Mouse (Mus musculus) intestine, embryonic 16.5 days (tissue): ENCODE results near the gene Ctsf. TPM values are rescaled to one million over a fixed set of nuclear protein-coding genes. Genes with fewer than 3 reads are reported as not detected.
A peak's percentile ranks its signal among the peaks of the same experiment; 100 is the strongest.

Experiments used
- ATAC-seq: fragments of 200-750 bp; cut with Nextera tagmentation; 2 replicates; pipeline ENCODE4 v1.8.0; 2017; ENCODE audit warnings: moderate TSS enrichment, moderate library complexity
- H3K27ac ChIP-seq: fragments of 300-500 bp; sonication (generic); 2 replicates; pipeline ENCODE4 v1.5.1; 2014; ENCODE audit warnings: mild to moderate bottlenecking, low read length
- H3K27me3 ChIP-seq: fragments of 300-500 bp; sonication (generic); replicated peaks from 2 replicates; pipeline ENCODE4 v1.6.1; 2014; ENCODE audit warnings: low read length, control low read depth, mixed read lengths; ENCODE audit not compliant: control insufficient read depth, insufficient read depth
- H3K36me3 ChIP-seq: fragments of 300-500 bp; sonication (generic); 2 replicates; pipeline ENCODE4 v1.6.1; 2014; ENCODE audit warnings: low read length, control low read depth; ENCODE audit not compliant: control insufficient read depth, insufficient read depth
- H3K4me1 ChIP-seq: fragments of 300-500 bp; sonication (generic); 2 replicates; pipeline ENCODE4 v1.6.1; 2014; ENCODE audit warnings: low read length, control low read depth, mixed read lengths; ENCODE audit not compliant: control insufficient read depth, insufficient read depth
- H3K4me2 ChIP-seq: fragments of 300-500 bp; sonication (generic); 2 replicates; pipeline ENCODE4 v1.6.1; 2014; ENCODE audit warnings: low read depth, low read length, control low read depth
- H3K4me3 ChIP-seq: fragments of 300-500 bp; sonication (generic); 2 replicates; pipeline ENCODE4 v1.5.1; 2014; ENCODE audit warnings: mild to moderate bottlenecking, low read length
- H3K9ac ChIP-seq: fragments of 300-500 bp; sonication (generic); 2 replicates; pipeline ENCODE4 v1.6.1; 2014; ENCODE audit warnings: low read depth, low read length
- H3K9me3 ChIP-seq: fragments of 300-500 bp; sonication (generic); 2 replicates; pipeline ENCODE4 v1.6.1; 2016; ENCODE audit warnings: low read length, control low read depth; ENCODE audit not compliant: control insufficient read depth
- WGBS: fragments of 180-500 bp; shearing (Covaris S2); extraction: QIAGEN DNeasy Blood & Tissue Kit; methylation state at CpG from one replicate; pipeline ENCODE4 v1.1.7; 2014; 5-methylcytosine and 5-hydroxymethylcytosine counted together
- polyA plus RNA-seq: library from polyadenylated mRNA; unstranded; fragments of >200 nt; fragmentation: Nextera tagmentation; extraction: Ambion mirVana; gene quantifications from 2 replicates; pipeline ENCODE4 v1.2.1, GENCODE M21; 2015

Ctsf gene
- polyA plus RNA-seq, 1 experiment from 2014 or later, result 26.3 TPM

GRCm38 (mm10) chr19:4842611-4843010 is 12.3 kb upstream of the Ctsf start:
- peaks cover 9% of the 10 kb centered on the region; the same call in 1 of the 2 replicates for H3K27me3 ChIP-seq
- no peak overlapping the region for H3K4me3 ChIP-seq
- no peak for ATAC-seq
- H3K4me2 ChIP-seq, result no peak overlapping the region
- no peaks in the 10 kb centered on the region for H3K36me3 ChIP-seq
- peaks cover 11% of the 10 kb centered on the region for H3K4me1 ChIP-seq
- H3K9ac ChIP-seq, result no peak overlapping the region
- H3K9me3 ChIP-seq, result no peaks in the 10 kb centered on the region
- WGBS, result 67% methylated on average over 2 of the region's 2 CpGs
- no peak overlapping the region for H3K27ac ChIP-seq

GRCm38 (mm10) chr19:4845846-4846245 is 9.1 kb upstream of the Ctsf start:
- Histone ChIP-seq H3K36me3 (no peaks in the 10 kb centered on the region), H3K27me3 (peaks cover 3% of the 10 kb centered on the region; the same call in 1 of the 2 replicates), H3K27ac (no peak overlapping the region), H3K9me3 (no peaks in the 10 kb centered on the region), H3K4me2 (no peak overlapping the region), H3K4me3 (no peak overlapping the region), H3K4me1 (no peaks in the 10 kb centered on the region), H3K9ac (no peak overlapping the region)
- 59% methylated on average over 2 of the region's 2 CpGs for WGBS
- ATAC-seq, result no peak

- H3K27me3 ChIP-seq, result 0 out of 2 replicates have a peak, but pooled peaks cover 1% of the 10 kb centered on the region
- no peak overlapping the region for H3K27ac ChIP-seq
- no peak for ATAC-seq
- H3K4me2 ChIP-seq, result no peak overlapping the region
- 29% methylated on average over 7 of the region's 7 CpGs for WGBS
- H3K4me1 ChIP-seq, result no peaks in the 10 kb centered on the region
- no peaks in the 10 kb centered on the region for H3K9me3 ChIP-seq
- H3K9ac ChIP-seq, result no peak overlapping the region
- H3K36me3 ChIP-seq, result no peaks in the 10 kb centered on the region
- H3K4me3 ChIP-seq, result no peak overlapping the region
Observed at GRCm38 (mm10) chr19:4847490-4847889, 7.4 kb upstream of the Ctsf start.

GRCm38 (mm10) chr19:4849800-4850199 is 5.1 kb upstream of the Ctsf start:
- peaks cover 4% of the 10 kb centered on the region; the same call in 1 of the 2 replicates for H3K4me1 ChIP-seq
- no peaks in the 10 kb centered on the region for H3K9me3 ChIP-seq
- 0 out of 2 replicates have a peak, but pooled peaks cover 3% of the 10 kb centered on the region for H3K27me3 ChIP-seq
- H3K9ac ChIP-seq, result no peak overlapping the region
- 45% methylated on average over 4 of the region's 4 CpGs for WGBS
- no peak overlapping the region for H3K4me2 ChIP-seq
- no peak overlapping the region for H3K4me3 ChIP-seq
- ATAC-seq, result no peak
- H3K36me3 ChIP-seq, result no peaks in the 10 kb centered on the region
- H3K27ac ChIP-seq, result no peak overlapping the region

GRCm38 (mm10) chr19:4850281-4850680 is 4.6 kb upstream of the Ctsf start:
- ATAC-seq, result no peak
- no peak overlapping the region for H3K4me3 ChIP-seq
- no peaks in the 10 kb centered on the region for H3K36me3 ChIP-seq
- no peak overlapping the region for H3K4me2 ChIP-seq
- no peak overlapping the region for H3K9ac ChIP-seq
- WGBS, result 45% methylated on average over 5 of the region's 5 CpGs
- H3K27ac ChIP-seq, result no peak overlapping the region
- H3K4me1 ChIP-seq, result peaks cover 4% of the 10 kb centered on the region; the same call in 1 of the 2 replicates
- 0 out of 2 replicates have a peak, but pooled peaks cover 3% of the 10 kb centered on the region for H3K27me3 ChIP-seq
- H3K9me3 ChIP-seq, result no peaks in the 10 kb centered on the region

- peak overlapping the region; percentile 73 for H3K9ac ChIP-seq
- no peaks in the 10 kb centered on the region for H3K9me3 ChIP-seq
- H3K4me2 ChIP-seq, result peak overlapping the region; percentile 98
- H3K36me3 ChIP-seq, result no peaks in the 10 kb centered on the region
- peak overlapping the region; percentile 65 for H3K4me3 ChIP-seq
- ATAC-seq, result no peak; the same call in 1 of the 2 replicates
- no peak overlapping the region for H3K27ac ChIP-seq
- H3K27me3 ChIP-seq, result 0 out of 2 replicates have a peak, but pooled peaks cover 3% of the 10 kb centered on the region
- WGBS, result 4% methylated on average over 14 of the region's 14 CpGs
- peaks cover 4% of the 10 kb centered on the region; the same call in 1 of the 2 replicates for H3K4me1 ChIP-seq
Observed at GRCm38 (mm10) chr19:4855470-4855820, 515 bp downstream of the Ctsf start.

- Histone ChIP-seq H3K4me3 (peak overlapping the region; percentile 65; the same call in 1 of the 2 replicates), H3K9ac (no peak overlapping the region), H3K4me1 (peaks cover 4% of the 10 kb centered on the region; the same call in 1 of the 2 replicates), H3K27me3 (0 out of 2 replicates have a peak, but pooled peaks cover 3% of the 10 kb centered on the region), H3K36me3 (no peaks in the 10 kb centered on the region), H3K4me2 (0 out of 2 replicates have a peak overlapping the region, but pooled peaks have one; percentile 98), H3K27ac (no peak overlapping the region), H3K9me3 (no peaks in the 10 kb centered on the region)
- ATAC-seq, result no peak
- WGBS, result 75% methylated on average over 4 of the region's 4 CpGs
Observed at GRCm38 (mm10) chr19:4855951-4856350, 1.0 kb downstream of the Ctsf start.

GRCm38 (mm10) chr19:4859081-4859480 is 4.2 kb downstream of the Ctsf start:
- H3K9ac ChIP-seq, result no peak overlapping the region
- no peaks in the 10 kb centered on the region for H3K36me3 ChIP-seq
- peaks cover 4% of the 10 kb centered on the region; the same call in 1 of the 2 replicates for H3K4me1 ChIP-seq
- no peaks in the 10 kb centered on the region for H3K9me3 ChIP-seq
- no peak overlapping the region for H3K27ac ChIP-seq
- no peak overlapping the region for H3K4me3 ChIP-seq
- 67% methylated on average over 6 of the region's 6 CpGs for WGBS
- ATAC-seq, result peak; percentile 73
- H3K27me3 ChIP-seq, result no peaks in the 10 kb centered on the region
- no peak overlapping the region for H3K4me2 ChIP-seq

GRCm38 (mm10) chr19:4863048-4863447 is 8.1 kb downstream of the Ctsf start:
- no peaks in the 10 kb centered on the region for H3K27me3 ChIP-seq
- no peak overlapping the region for H3K27ac ChIP-seq
- 54% methylated on average over 6 of the region's 6 CpGs for WGBS
- no peak overlapping the region for H3K9ac ChIP-seq
- H3K4me3 ChIP-seq, result no peak overlapping the region
- no peaks in the 10 kb centered on the region for H3K36me3 ChIP-seq
- no peaks in the 10 kb centered on the region for H3K9me3 ChIP-seq
- ATAC-seq, result no peak
- H3K4me1 ChIP-seq, result peaks cover 4% of the 10 kb centered on the region; the same call in 1 of the 2 replicates
- no peak overlapping the region for H3K4me2 ChIP-seq

- H3K4me1 ChIP-seq, result peaks cover 4% of the 10 kb centered on the region; the same call in 1 of the 2 replicates
- no peaks in the 10 kb centered on the region for H3K27me3 ChIP-seq
- no peaks in the 10 kb centered on the region for H3K36me3 ChIP-seq
- peak overlapping the region; percentile 37; the same call in 1 of the 2 replicates for H3K4me2 ChIP-seq
- H3K27ac ChIP-seq, result no peak overlapping the region
- H3K9me3 ChIP-seq, result no peaks in the 10 kb centered on the region
- no peak for ATAC-seq
- H3K9ac ChIP-seq, result 0 out of 2 replicates have a peak overlapping the region, but pooled peaks have one; percentile 24
- no peak overlapping the region for H3K4me3 ChIP-seq
- WGBS, result 3% methylated on average over 17 of the region's 17 CpGs
Observed at GRCm38 (mm10) chr19:4865147-4865546, 10.2 kb downstream of the Ctsf start.
